Mouse (Mus musculus): ENCODE results near the gene Erp27. TPM values are rescaled to one million over a fixed set of nuclear protein-coding genes. Genes with fewer than 3 reads are reported as not detected.

The Erp27 gene
- polyA plus RNA-seq, 1 experiment from 2014 or later: not detected

GRCm38 (mm10) chr6:136902527-136902926, 19.5 kb downstream of the Erp27 start:
- no peak overlapping the region for H3K4me2 ChIP-seq
- ATAC-seq (ENCODE audit: low FRiP score): no peak

GRCm38 (mm10) chr6:136901010-136901409, 21.0 kb downstream of the Erp27 start:
- no peak overlapping the region for H3K4me2 ChIP-seq
- H3K27me3 ChIP-seq (ENCODE audit: control insufficient read depth, insufficient read depth, low read length): no peaks in the 10 kb centered on the region
- H3K9ac ChIP-seq (ENCODE audit: low read length): no peak overlapping the region
- no peaks in the 10 kb centered on the region for H3K9me3 ChIP-seq (ENCODE audit: control insufficient read depth, low read length)
- ATAC-seq (ENCODE audit: low FRiP score) (no peak), DNase-seq (ENCODE audit: low spot score, missing footprints) (no peak)
- H3K4me1 ChIP-seq (ENCODE audit: control insufficient read depth, insufficient read depth, low read length): no peaks in the 10 kb centered on the region
- H3K4me3 ChIP-seq (ENCODE audit: low read depth, low read length): no peak overlapping the region
- no peak overlapping the region for H3K27ac ChIP-seq (ENCODE audit: low read depth, low read length)
- whole genome bisulfite sequencing: 82% methylated on average over 2 of the region's 2 CpGs
- H3K36me3 ChIP-seq (ENCODE audit: control insufficient read depth, insufficient read depth, low read length): no peaks in the 10 kb centered on the region

More at GRCm38 (mm10) chr6:136902527-136902926, 19.5 kb downstream of the Erp27 start:
- 84% methylated on average over 9 of the region's 9 CpGs for WGBS
- no peaks in the 10 kb centered on the region for H3K27me3 ChIP-seq (ENCODE audit: control insufficient read depth, insufficient read depth, low read length)
- no peak overlapping the region for H3K4me3 ChIP-seq (ENCODE audit: low read depth, low read length)
- H3K9me3 ChIP-seq (ENCODE audit: control insufficient read depth, low read length): no peaks in the 10 kb centered on the region
- no peak overlapping the region for H3K27ac ChIP-seq (ENCODE audit: low read depth, low read length)
- H3K4me1 ChIP-seq (ENCODE audit: control insufficient read depth, insufficient read depth, low read length): no peaks in the 10 kb centered on the region
- H3K36me3 ChIP-seq (ENCODE audit: control insufficient read depth, insufficient read depth, low read length): no peaks in the 10 kb centered on the region
- H3K9ac ChIP-seq (ENCODE audit: low read length): no peak overlapping the region
- DNase-seq (ENCODE audit: low spot score, missing footprints): no peak

- Histone ChIP-seq H3K27me3 (ENCODE audit: control insufficient read depth, insufficient read depth, low read length) (no peaks in the 10 kb centered on the region), H3K9me3 (ENCODE audit: control insufficient read depth, low read length) (no peaks in the 10 kb centered on the region), H3K4me2 (no peak overlapping the region), H3K4me1 (ENCODE audit: control insufficient read depth, insufficient read depth, low read length) (no peaks in the 10 kb centered on the region), H3K36me3 (ENCODE audit: control insufficient read depth, insufficient read depth, low read length) (no peaks in the 10 kb centered on the region), H3K9ac (ENCODE audit: low read length) (no peak overlapping the region), H3K4me3 (ENCODE audit: low read depth, low read length) (no peak overlapping the region), H3K27ac (ENCODE audit: low read depth, low read length) (no peak overlapping the region)
- ATAC-seq (ENCODE audit: low FRiP score) (no peak), DNase-seq (ENCODE audit: low spot score, missing footprints) (no peak)
- WGBS: 83% methylated on average over 4 of the region's 4 CpGs
These were observed 21.5 kb downstream of the Erp27 start for GRCm38 (mm10) chr6:136900369-136901009.

- no peak for ATAC-seq (ENCODE audit: low FRiP score)
- H3K4me2 ChIP-seq: no peak overlapping the region
These were observed 23.0 kb downstream of the Erp27 start for GRCm38 (mm10) chr6:136898954-136899353.

GRCm38 (mm10) chr6:136898222-136898621, 23.8 kb downstream of the Erp27 start:
- no peaks in the 10 kb centered on the region for H3K9me3 ChIP-seq (ENCODE audit: control insufficient read depth, low read length)
- H3K27me3 ChIP-seq (ENCODE audit: control insufficient read depth, insufficient read depth, low read length): no peaks in the 10 kb centered on the region
- no peak for DNase-seq (ENCODE audit: low spot score, missing footprints)
- 76% methylated on average over 4 of the region's 4 CpGs for WGBS
- no peak overlapping the region for H3K9ac ChIP-seq (ENCODE audit: low read length)
- no peaks in the 10 kb centered on the region for H3K36me3 ChIP-seq (ENCODE audit: control insufficient read depth, insufficient read depth, low read length)
- no peak for ATAC-seq (ENCODE audit: low FRiP score)
- no peaks in the 10 kb centered on the region for H3K4me1 ChIP-seq (ENCODE audit: control insufficient read depth, insufficient read depth, low read length)
- no peak overlapping the region for H3K4me2 ChIP-seq
- H3K4me3 ChIP-seq (ENCODE audit: low read depth, low read length): no peak overlapping the region
- no peak overlapping the region for H3K27ac ChIP-seq (ENCODE audit: low read depth, low read length)

More at GRCm38 (mm10) chr6:136898954-136899353, 23.0 kb downstream of the Erp27 start:
- Histone ChIP-seq H3K27me3 (ENCODE audit: control insufficient read depth, insufficient read depth, low read length) (no peaks in the 10 kb centered on the region), H3K4me1 (ENCODE audit: control insufficient read depth, insufficient read depth, low read length) (no peaks in the 10 kb centered on the region), H3K9me3 (ENCODE audit: control insufficient read depth, low read length) (no peaks in the 10 kb centered on the region), H3K27ac (ENCODE audit: low read depth, low read length) (no peak overlapping the region), H3K36me3 (ENCODE audit: control insufficient read depth, insufficient read depth, low read length) (no peaks in the 10 kb centered on the region), H3K9ac (ENCODE audit: low read length) (no peak overlapping the region), H3K4me3 (ENCODE audit: low read depth, low read length) (no peak overlapping the region)
- DNase-seq (ENCODE audit: low spot score, missing footprints): no peak
- WGBS: 77% methylated on average over 2 of the region's 2 CpGs

GRCm38 (mm10) chr6:136897789-136898188, 24.2 kb downstream of the Erp27 start:
- Histone ChIP-seq H3K4me3 (ENCODE audit: low read depth, low read length) (no peak overlapping the region), H3K27me3 (ENCODE audit: control insufficient read depth, insufficient read depth, low read length) (no peaks in the 10 kb centered on the region), H3K4me2 (no peak overlapping the region), H3K4me1 (ENCODE audit: control insufficient read depth, insufficient read depth, low read length) (no peaks in the 10 kb centered on the region), H3K36me3 (ENCODE audit: control insufficient read depth, insufficient read depth, low read length) (no peaks in the 10 kb centered on the region), H3K9me3 (ENCODE audit: control insufficient read depth, low read length) (no peaks in the 10 kb centered on the region), H3K9ac (ENCODE audit: low read length) (no peak overlapping the region), H3K27ac (ENCODE audit: low read depth, low read length) (no peak overlapping the region)
- WGBS: 84% methylated on average over 4 of the region's 4 CpGs
- DNase-seq (ENCODE audit: low spot score, missing footprints) (no peak), ATAC-seq (ENCODE audit: low FRiP score) (no peak)

GRCm38 (mm10) chr6:136894532-136895339, 27.2 kb downstream of the Erp27 start:
- no peak for DNase-seq (ENCODE audit: low spot score, missing footprints)

GRCm38 (mm10) chr6:136892002-136892401, 30.0 kb downstream of the Erp27 start:
- WGBS: 80% methylated on average over 2 of the region's 2 CpGs
- DNase-seq (ENCODE audit: low spot score, missing footprints) (no peak), ATAC-seq (ENCODE audit: low FRiP score) (no peak)
- no peaks in the 10 kb centered on the region for H3K36me3 ChIP-seq (ENCODE audit: control insufficient read depth, insufficient read depth, low read length)
- no peaks in the 10 kb centered on the region for H3K9me3 ChIP-seq (ENCODE audit: control insufficient read depth, low read length)
- no peaks in the 10 kb centered on the region for H3K4me1 ChIP-seq (ENCODE audit: control insufficient read depth, insufficient read depth, low read length)
- no peak overlapping the region for H3K27ac ChIP-seq (ENCODE audit: low read depth, low read length)
- H3K4me2 ChIP-seq: no peak overlapping the region
- no peak overlapping the region for H3K9ac ChIP-seq (ENCODE audit: low read length)
- no peaks in the 10 kb centered on the region for H3K27me3 ChIP-seq (ENCODE audit: control insufficient read depth, insufficient read depth, low read length)
- H3K4me3 ChIP-seq (ENCODE audit: low read depth, low read length): no peak overlapping the region

More at GRCm38 (mm10) chr6:136894532-136895339, 27.2 kb downstream of the Erp27 start:
- no peak overlapping the region for H3K4me2 ChIP-seq
- H3K27me3 ChIP-seq (ENCODE audit: control insufficient read depth, insufficient read depth, low read length): no peaks in the 10 kb centered on the region
- H3K4me3 ChIP-seq (ENCODE audit: low read depth, low read length): no peak overlapping the region
- ATAC-seq (ENCODE audit: low FRiP score): no peak
- no peak overlapping the region for H3K9ac ChIP-seq (ENCODE audit: low read length)
- no peak overlapping the region for H3K27ac ChIP-seq (ENCODE audit: low read depth, low read length)
- no peaks in the 10 kb centered on the region for H3K36me3 ChIP-seq (ENCODE audit: control insufficient read depth, insufficient read depth, low read length)
- H3K9me3 ChIP-seq (ENCODE audit: control insufficient read depth, low read length): no peaks in the 10 kb centered on the region
- H3K4me1 ChIP-seq (ENCODE audit: control insufficient read depth, insufficient read depth, low read length): no peaks in the 10 kb centered on the region
- whole genome bisulfite sequencing: 69% methylated on average over 15 of the region's 15 CpGs

GRCm38 (mm10) chr6:136889554-136889953, 32.4 kb downstream of the Erp27 start:
- no peak overlapping the region for H3K4me2 ChIP-seq
- no peak overlapping the region for H3K27ac ChIP-seq (ENCODE audit: low read depth, low read length)
- H3K27me3 ChIP-seq (ENCODE audit: control insufficient read depth, insufficient read depth, low read length): no peaks in the 10 kb centered on the region
- no peak overlapping the region for H3K9ac ChIP-seq (ENCODE audit: low read length)
- ATAC-seq (ENCODE audit: low FRiP score) (no peak), DNase-seq (ENCODE audit: low spot score, missing footprints) (no peak)
- 91% methylated on average over 6 of the region's 6 CpGs for WGBS
- H3K4me3 ChIP-seq (ENCODE audit: low read depth, low read length): no peak overlapping the region
- no peaks in the 10 kb centered on the region for H3K4me1 ChIP-seq (ENCODE audit: control insufficient read depth, insufficient read depth, low read length)
- H3K9me3 ChIP-seq (ENCODE audit: control insufficient read depth, low read length): no peaks in the 10 kb centered on the region
- H3K36me3 ChIP-seq (ENCODE audit: control insufficient read depth, insufficient read depth, low read length): no peaks in the 10 kb centered on the region
